Mouse (Mus musculus) yolk sac, embryonic 10.5 days (tissue): ENCODE results near the gene Neurod1.
A peak's percentile ranks its signal among the peaks of the same experiment; 100 is the strongest.

Source experiments
- DNase-seq: peaks from one replicate; pipeline ENCODE4 v3.0.0-alpha.2; 2017; ENCODE audit warnings: low spot score

Neurod1 gene

GRCm38 (mm10) chr2:79443401-79443800 lies 13.2 kb downstream of the Neurod1 start:
- no peak for DNase-seq

- DNase-seq = no peak
These were observed 13.6 kb downstream of the Neurod1 start for GRCm38 (mm10) chr2:79442906-79443305.

- DNase-seq = no peak
These were observed 14.3 kb downstream of the Neurod1 start for GRCm38 (mm10) chr2:79442227-79442626.

GRCm38 (mm10) chr2:79430061-79430460 lies 26.5 kb downstream of the Neurod1 start:
- no peak for DNase-seq

GRCm38 (mm10) chr2:79429650-79430049 lies 26.9 kb downstream of the Neurod1 start:
- no peak for DNase-seq

- DNase-seq = no peak
These were observed 27.4 kb downstream of the Neurod1 start for GRCm38 (mm10) chr2:79429108-79429507.

- peak; percentile 9 for DNase-seq
These were observed 27.9 kb downstream of the Neurod1 start for GRCm38 (mm10) chr2:79428569-79429104.

- DNase-seq = no peak
These were observed 28.5 kb downstream of the Neurod1 start for GRCm38 (mm10) chr2:79428022-79428421.

- no peak for DNase-seq
These were observed 34.9 kb downstream of the Neurod1 start for GRCm38 (mm10) chr2:79421696-79422095.

- no peak for DNase-seq
These were observed 42.0 kb downstream of the Neurod1 start for GRCm38 (mm10) chr2:79414505-79414904.

- DNase-seq = no peak
These were observed 45.7 kb downstream of the Neurod1 start for GRCm38 (mm10) chr2:79410903-79411255.

- no peak for DNase-seq
These were observed 46.2 kb downstream of the Neurod1 start for GRCm38 (mm10) chr2:79410247-79410902.

GRCm38 (mm10) chr2:79405661-79406405 lies 50.7 kb downstream of the Neurod1 start:
- DNase-seq = no peak
